Comparison of ENCODE assay signal across 19 mouse cellular contexts in the genomic region with DNA sequence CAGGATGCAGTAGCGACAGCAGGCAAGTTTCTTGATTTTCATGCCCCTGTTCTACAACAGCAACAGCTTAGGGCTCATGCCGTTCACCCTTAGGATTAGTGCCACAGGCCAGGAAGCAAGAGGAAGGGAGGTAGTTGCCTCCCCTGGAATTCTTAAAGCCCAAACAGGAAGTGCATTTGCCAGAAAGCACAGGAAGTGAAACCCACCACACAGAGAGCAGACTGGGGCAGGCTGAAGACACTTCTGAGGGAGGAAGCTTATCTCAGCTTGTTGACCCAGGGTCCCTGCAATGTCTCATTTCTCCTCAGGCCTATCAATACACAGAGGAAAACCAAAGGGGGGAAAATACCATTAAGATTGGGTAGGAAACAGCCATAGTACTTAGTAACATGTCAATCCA. TPM values are rescaled to one million over a fixed set of nuclear protein-coding genes. Genes with fewer than 3 reads are reported as not detected.
DNase-seq lines count a peak whose midpoint lies in the region; ATAC-seq and TF ChIP-seq lines count a peak whose summit lies in the region.
"Had no signal": no experiment of that assay in that cellular context is flagged by ENCODE, and none has a peak within 500 bp of the region (broad histone marks: within the 10 kb centered on the region; RNA-seq: fewer than 3 reads in every experiment).

No protein-coding gene starts in this region.

- 38% methylated on average over 2 of the region's 2 CpGs for WGBS in kidney, embryonic 16.5 days
- 46% methylated on average over 2 of the region's 2 CpGs for WGBS in kidney, adult 2 months

- H3K36me3 ChIP-seq in kidney, embryonic 16.5 days (ENCODE audit: insufficient read depth, low read length) = no peaks in the 10 kb centered on the region
- no peaks in the 10 kb centered on the region for H3K36me3 ChIP-seq in kidney, adult 2 months (ENCODE audit: control insufficient read depth, insufficient read depth, low read length)
- H3K36me3 ChIP-seq: embryonic facial prominence, embryonic 12.5 days; neural tube, embryonic 15.5 days had no signal

- intact Hi-C loops in left cerebral cortex, adult 2 months (cut with DNase I) = no loop called here

- peak; percentile 95 for DNase-seq in heart, adult 11 months
- DNase-seq in heart, adult 9 months (ENCODE audit: low spot score in 2 of 2) = no peak
- no peak for DNase-seq in kidney, adult 2 months
- DNase-seq in left cerebral cortex, adult 2 months (ENCODE audit: extremely low spot score in 1 of 2, low spot score in 2 of 2) = no peak
- DNase-seq in cerebellum, postnatal 10 days = no peak
- DNase-seq: adrenal gland, adult 8-10 months; cerebellum, postnatal 14 days; kidney, postnatal 36 days; left cerebral cortex, postnatal 4 days; right cerebral cortex, adult 18-20 months; spleen, adult 18-20 months had no signal

- H3K27me3 ChIP-seq in kidney, embryonic 16.5 days (ENCODE audit: insufficient read depth, low read length) = no peaks in the 10 kb centered on the region
- no peaks in the 10 kb centered on the region for H3K27me3 ChIP-seq in kidney, adult 2 months (replicated peaks; ENCODE audit: control insufficient read depth, insufficient read depth, low read length)
- H3K27me3 ChIP-seq: embryonic facial prominence, embryonic 12.5 days; neural tube, embryonic 15.5 days had no signal

- H3K4me2 ChIP-seq in kidney, embryonic 16.5 days (replicated peaks; ENCODE audit: low read depth, low read length) = no peak overlapping the region
- H3K4me2 ChIP-seq: embryonic facial prominence, embryonic 12.5 days; neural tube, embryonic 15.5 days had no signal

- peaks cover 46% of the 10 kb centered on the region for H3K4me1 ChIP-seq in kidney, embryonic 16.5 days (ENCODE audit: insufficient read depth, low read length)
- peaks cover 31% of the 10 kb centered on the region for H3K4me1 ChIP-seq in kidney, adult 2 months (ENCODE audit: control insufficient read depth, insufficient read depth, low read length)
- H3K4me1 ChIP-seq in bone marrow macrophage, adult 2 months (ENCODE audit: control insufficient read depth, insufficient read depth, low read length) = peaks cover 57% of the 10 kb centered on the region

- H3K9me3 ChIP-seq in kidney, embryonic 16.5 days (ENCODE audit: low read length) = no peaks in the 10 kb centered on the region
- H3K9me3 ChIP-seq: embryonic facial prominence, embryonic 12.5 days; neural tube, embryonic 15.5 days had no signal

- no peak overlapping the region for H3K9ac ChIP-seq in kidney, embryonic 16.5 days (replicated peaks; ENCODE audit: low read length)
- H3K9ac ChIP-seq: embryonic facial prominence, embryonic 12.5 days; liver, embryonic 14.5 days; neural tube, embryonic 15.5 days had no signal

- TF ChIP-seq POLR2A in kidney, adult 2 months (IDR thresholded peaks at IDR 0.05; ENCODE audit: low read depth, low read length) = no peak
- TF ChIP-seq POLR2A in bone marrow macrophage, adult 2 months (IDR thresholded peaks at IDR 0.05; ENCODE audit: borderline replicate concordance, low read depth, low read length) = no peak

- H3K4me3 ChIP-seq in kidney, embryonic 16.5 days (ENCODE audit: low read length) = no peak overlapping the region
- H3K4me3 ChIP-seq in kidney, adult 2 months (ENCODE audit: insufficient read depth, low read depth, low read length) = no peak overlapping the region
- no peak overlapping the region for H3K4me3 ChIP-seq in bone marrow macrophage, adult 2 months (ENCODE audit: insufficient read depth, low read length)
- no peak overlapping the region for H3K4me3 ChIP-seq in left cerebral cortex, adult 2 months
- H3K4me3 ChIP-seq: embryonic facial prominence, embryonic 12.5 days; neural tube, embryonic 15.5 days had no signal

- no peak for ATAC-seq in kidney, embryonic 16.5 days (ENCODE audit: low FRiP score, low TSS enrichment)
- ATAC-seq in megakaryocyte progenitor cell, adult 5-6 weeks (replicated peaks; ENCODE audit: poor library complexity) = peak; percentile 61
- ATAC-seq: inflammation-experienced regulatory T-cells, adult 6 months had no signal

- peak overlapping the region; percentile 31; the same call in 1 of the 2 replicates for H3K27ac ChIP-seq in kidney, embryonic 16.5 days (ENCODE audit: low read length)
- no peak overlapping the region for H3K27ac ChIP-seq in kidney, adult 2 months (ENCODE audit: insufficient read depth, low read depth, low read length)
- H3K27ac ChIP-seq in bone marrow macrophage, adult 2 months (ENCODE audit: insufficient read depth, low read depth, low read length) = peak overlapping the region; percentile 33
- H3K27ac ChIP-seq in left cerebral cortex, adult 2 months = no peak overlapping the region
- H3K27ac ChIP-seq: embryonic facial prominence, embryonic 12.5 days; liver, embryonic 14.5 days; neural tube, embryonic 15.5 days had no signal

- TF ChIP-seq CTCF in kidney, adult 2 months (conservative IDR thresholded peaks at IDR 0.05; ENCODE audit: insufficient read depth, insufficient read length, low read depth, low read length) = no peak
- TF ChIP-seq CTCF in bone marrow macrophage, adult 2 months (IDR thresholded peaks at IDR 0.05; ENCODE audit: low read depth, low read length) = no peak
- no peak for TF ChIP-seq CTCF in left cerebral cortex, adult 2 months (IDR thresholded peaks at IDR 0.05)

RNA-seq across cellular contexts. Expression of gene Afdn, which starts 19.5 kb away (rescaled TPM):
- 52.7 TPM in 2 replicates for polyA plus RNA-seq in kidney, embryonic 16.5 days (2015; fragmentation: Nextera tagmentation; extraction: Ambion mirVana)
- 35.1 and 42.3 TPM in 2 replicates for polyA plus RNA-seq in kidney, adult 2 months (2012; rRNA removed)
- 27.6 and 29.6 TPM in 2 replicates for polyA plus RNA-seq in bone marrow macrophage, adult 2 months (2012; ENCODE audit: insufficient read depth, insufficient read length, missing spikeins)
- 2.5 and 3.7 TPM in 2 replicates for total RNA-seq in megakaryocyte progenitor cell, adult 5-6 weeks (2015)
- 2.6 and 5.6 TPM in 2 replicates for total RNA-seq in megakaryocyte progenitor cell, adult 5-6 weeks (2017)
- total RNA-seq in left cerebral cortex, adult 2 months (2021) = 100 to 1,000 TPM; 127 to 134 TPM

RNA-seq across cellular contexts. Expression of gene Tcte2, which starts 20.8 kb away (rescaled TPM):
- 2.8 and 4.0 TPM in 2 replicates for polyA plus RNA-seq in kidney, embryonic 16.5 days (2015; fragmentation: Nextera tagmentation; extraction: Ambion mirVana)
- 4.3 and 5.1 TPM in 2 replicates for polyA plus RNA-seq in kidney, adult 2 months (2012; rRNA removed)
- 0.59 and 0.60 TPM in 2 replicates for polyA plus RNA-seq in bone marrow macrophage, adult 2 months (2012; ENCODE audit: insufficient read depth, insufficient read length, missing spikeins)
- 1.0 TPM in 1 of 2 replicates, not detected in the other for total RNA-seq in megakaryocyte progenitor cell, adult 5-6 weeks (2015)
- not detected in 2 replicates for total RNA-seq in megakaryocyte progenitor cell, adult 5-6 weeks (2017)
- 10 to 100 TPM; 21.4 to 23.2 TPM for total RNA-seq in left cerebral cortex, adult 2 months (2021)
- total RNA-seq: megakaryocyte-erythroid progenitor cell, adult 5-6 weeks had no signal
- polyA plus RNA-seq: inflammation-experienced regulatory T-cells, adult 6 months had no signal

Comparison
In these comparisons a context has a peak if more than half of its experiments do, and no peak if none do; other contexts are left out.
1. H3K27ac ChIP-seq: peak in kidney, embryonic 16.5 days (single experiment) and bone marrow macrophage, adult 2 months (single experiment); none in kidney, adult 2 months (single experiment) and left cerebral cortex, adult 2 months (single experiment).